Mouse (Mus musculus): Measurements from ENCODE around the gene Wwtr1. TPM values are rescaled to one million over a fixed set of nuclear protein-coding genes. Genes with fewer than 3 reads are reported as not detected.
A peak's percentile ranks its signal among the peaks of the same experiment; 100 is the strongest.

Wwtr1 gene
- polyA plus RNA-seq, 1 experiment from 2014 or later: 17.4 TPM

DNA sequence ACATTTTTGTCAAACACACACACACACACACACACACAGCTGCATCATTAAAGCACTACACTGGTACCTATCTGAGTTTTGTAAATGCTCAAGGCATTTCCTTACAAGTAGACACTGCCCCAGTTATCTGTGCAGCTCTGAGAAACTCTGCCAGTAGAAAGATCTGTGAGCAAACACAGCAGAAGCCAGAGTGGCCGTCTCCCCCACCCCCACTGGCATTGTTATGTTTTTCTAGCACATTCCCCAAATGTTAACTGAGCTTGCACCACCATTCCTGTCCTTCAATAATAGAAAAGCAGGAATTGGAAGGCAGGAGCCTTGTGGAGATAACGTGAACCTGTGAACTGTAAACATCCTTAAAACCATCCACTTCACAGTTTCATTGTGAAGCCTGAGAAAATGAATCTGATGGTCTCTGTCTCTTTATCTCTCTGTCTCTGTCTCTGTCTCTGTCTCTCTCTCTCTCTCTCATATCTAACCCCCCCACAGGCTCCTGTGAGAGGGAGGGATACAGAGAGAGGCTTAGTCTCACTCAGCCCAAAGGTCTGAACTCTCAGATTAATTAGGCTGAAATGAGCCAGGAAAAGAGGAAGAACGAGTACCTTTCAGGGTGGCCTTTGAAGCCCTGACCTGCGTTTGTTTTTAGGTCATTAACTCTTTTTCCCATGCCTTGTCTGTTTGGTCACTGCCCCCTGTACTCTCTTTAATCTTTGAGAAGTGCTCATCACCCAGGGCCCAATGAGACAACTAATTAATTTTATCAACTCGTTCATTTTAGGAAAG lies 146.8 kb downstream of the Wwtr1 start:
- Histone ChIP-seq H3K9ac (no peak overlapping the region), H3K27ac (peak overlapping the region; percentile 55; the same call in 1 of the 2 replicates), H3K4me3 (replicated peaks) (no peak overlapping the region), H3K27me3 (no peaks in the 10 kb centered on the region), H3K4me2 (no peak overlapping the region), H3K9me3 (replicated peaks) (no peaks in the 10 kb centered on the region), H3K36me3 (no peaks in the 10 kb centered on the region), H3K4me1 (peaks cover 21% of the 10 kb centered on the region)
- peak; percentile 65 for ATAC-seq (replicated peaks; ENCODE audit: low FRiP score)
- WGBS: 7% methylated on average over 5 of the region's 5 CpGs

- H3K9ac ChIP-seq: no peak overlapping the region
- no peak overlapping the region for H3K4me3 ChIP-seq (replicated peaks)
- no peaks in the 10 kb centered on the region for H3K36me3 ChIP-seq
- WGBS: 79% methylated on average over 11 of the region's 11 CpGs
- H3K27ac ChIP-seq: no peak overlapping the region
- H3K9me3 ChIP-seq (replicated peaks): no peaks in the 10 kb centered on the region
- H3K4me1 ChIP-seq: peaks cover 21% of the 10 kb centered on the region
- no peak overlapping the region for H3K4me2 ChIP-seq
- no peaks in the 10 kb centered on the region for H3K27me3 ChIP-seq
- no peak for ATAC-seq (replicated peaks; ENCODE audit: low FRiP score)
Measured at GRCm38 (mm10) chr3:57426351-57426750, 149.4 kb downstream of the Wwtr1 start.

DNA sequence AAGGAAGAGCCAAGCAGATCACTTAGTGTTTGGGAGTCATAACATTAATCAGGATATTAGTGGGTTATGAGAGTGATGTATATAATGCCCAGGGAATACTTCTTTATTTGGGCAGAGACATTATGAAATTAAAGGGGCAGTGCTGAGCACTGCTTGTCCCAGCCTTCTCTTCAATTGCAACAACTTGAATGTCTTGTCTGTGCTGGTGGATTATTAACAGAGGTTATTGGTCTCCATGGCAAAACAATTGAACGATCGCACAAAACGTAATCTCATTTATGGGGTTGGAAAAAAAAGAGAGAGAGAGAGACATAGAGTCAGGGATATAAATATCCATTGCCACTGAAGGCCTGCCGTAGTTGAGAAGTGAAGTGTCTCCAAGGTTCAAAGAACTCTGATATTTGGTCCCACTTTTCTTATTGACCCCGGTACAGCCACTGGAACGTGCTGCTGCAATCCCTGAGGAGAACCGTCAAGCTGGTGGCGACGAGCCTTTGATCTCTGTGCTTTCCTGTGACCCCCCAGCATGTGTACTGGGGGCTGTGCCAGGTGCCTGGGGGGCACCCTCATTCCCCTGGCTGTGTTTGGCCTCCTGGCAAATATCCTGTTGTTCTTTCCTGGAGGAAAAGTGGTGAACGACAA lies 150.5 kb downstream of the Wwtr1 start, which contains the start of gene Tm4sf4:
Gene Tm4sf4 (plus strand): TSS at position 226 of the 642 bp plus-strand sequence.
- no peak within 1 kb of the TSS for H3K9ac ChIP-seq
- H3K4me1 ChIP-seq: peaks cover 21% of the 10 kb centered on the region
- no peak within 1 kb of the TSS for H3K27ac ChIP-seq
- no peak within 1 kb of the TSS for H3K4me3 ChIP-seq (replicated peaks)
- no peaks in the 10 kb centered on the region for H3K9me3 ChIP-seq (replicated peaks)
- WGBS: 37% methylated on average over 10 of the region's 10 CpGs
- H3K36me3 ChIP-seq: no peaks in the 10 kb centered on the region
- no peaks in the 10 kb centered on the region for H3K27me3 ChIP-seq
- ATAC-seq (replicated peaks; ENCODE audit: low FRiP score): no peak; the same call in 1 of the 2 replicates
- H3K4me2 ChIP-seq: peak within 1 kb of the TSS; percentile 22

- ATAC-seq (replicated peaks; ENCODE audit: low FRiP score): no peak
- no peaks in the 10 kb centered on the region for H3K9me3 ChIP-seq (replicated peaks)
- no peak overlapping the region for H3K27ac ChIP-seq
- 0 out of 2 replicates have a peak, but pooled peaks cover 11% of the 10 kb centered on the region for H3K4me1 ChIP-seq
- WGBS: 84% methylated on average over 1 of the region's 1 CpGs
- no peak overlapping the region for H3K9ac ChIP-seq
- no peaks in the 10 kb centered on the region for H3K27me3 ChIP-seq
- no peaks in the 10 kb centered on the region for H3K36me3 ChIP-seq
- no peak overlapping the region for H3K4me2 ChIP-seq
- no peak overlapping the region for H3K4me3 ChIP-seq (replicated peaks)
Measured at GRCm38 (mm10) chr3:57420660-57421059, 155.1 kb downstream of the Wwtr1 start.

- H3K9ac ChIP-seq: no peak overlapping the region
- H3K36me3 ChIP-seq: no peaks in the 10 kb centered on the region
- WGBS: 74% methylated on average over 2 of the region's 2 CpGs
Measured at GRCm38 (mm10) chr3:57420233-57420632, 155.5 kb downstream of the Wwtr1 start.

GRCm38 (mm10) chr3:57411535-57411934 lies 164.2 kb downstream of the Wwtr1 start:
- no peak for ATAC-seq (replicated peaks; ENCODE audit: low FRiP score)
- Histone ChIP-seq H3K4me3 (replicated peaks) (no peak overlapping the region), H3K9ac (no peak overlapping the region), H3K4me1 (no peaks in the 10 kb centered on the region), H3K27ac (no peak overlapping the region), H3K27me3 (no peaks in the 10 kb centered on the region), H3K36me3 (no peaks in the 10 kb centered on the region), H3K9me3 (replicated peaks) (no peaks in the 10 kb centered on the region), H3K4me2 (no peak overlapping the region)
- 96% methylated on average over 4 of the region's 4 CpGs for WGBS

More at GRCm38 (mm10) chr3:57420233-57420632, 155.5 kb downstream of the Wwtr1 start:
- Histone ChIP-seq H3K27me3 (no peaks in the 10 kb centered on the region), H3K27ac (no peak overlapping the region), H3K4me1 (0 out of 2 replicates have a peak, but pooled peaks cover 8% of the 10 kb centered on the region), H3K4me2 (no peak overlapping the region), H3K9me3 (replicated peaks) (no peaks in the 10 kb centered on the region), H3K4me3 (replicated peaks) (no peak overlapping the region)
- no peak for ATAC-seq (replicated peaks; ENCODE audit: low FRiP score)

Small RNAs within 50 kb of the gene (microRNA-seq; reads per million reads assigned to microRNA genes)
- not detected for gene Mir6377

Other genes with a start within 250 kb of the Wwtr1 start
- 1.9 and 3.1 TPM in 2 replicates for gene Tm4sf4, start 150.6 kb downstream of the Wwtr1 start, polyA plus RNA-seq (2015; fragmentation: Nextera tagmentation; extraction: Ambion mirVana)
- 71.1 and 72.0 TPM in 2 replicates for gene Commd2, start 75.8 kb upstream of the Wwtr1 start, polyA plus RNA-seq (2015; fragmentation: Nextera tagmentation; extraction: Ambion mirVana)
- 0.08 TPM in 1 of 2 replicates, not detected in the other for gene Ankub1, start 116.9 kb upstream of the Wwtr1 start, polyA plus RNA-seq (2015; fragmentation: Nextera tagmentation; extraction: Ambion mirVana)
- gene Rnf13, start 160.2 kb upstream of the Wwtr1 start, polyA plus RNA-seq (2015; fragmentation: Nextera tagmentation; extraction: Ambion mirVana): 67.3 and 77.3 TPM in 2 replicates